Mouse (Mus musculus) neural tube, embryonic 11.5 days (tissue): ENCODE measurements around the gene 1190005I06Rik. TPM values are rescaled to one million over a fixed set of nuclear protein-coding genes. Genes with fewer than 3 reads are reported as not detected.
A peak's percentile ranks its signal among the peaks of the same experiment; 100 is the strongest.

Source experiments
- ATAC-seq: fragments of 200-750 bp; cut with Nextera tagmentation; 2 replicates; pipeline ENCODE4 v1.8.0; 2017; ENCODE audit warnings: moderate number of reproducible peaks, mild to moderate bottlenecking, moderate TSS enrichment, moderate library complexity; ENCODE audit not compliant: insufficient read depth, low FRiP score, low TSS enrichment
- DNase-seq: peaks from one replicate; pipeline ENCODE4 v3.0.0-alpha.2; 2015; ENCODE audit warnings: low spot score
- H3K27ac ChIP-seq: fragments of 300-500 bp; sonication (generic); 2 replicates; pipeline ENCODE4 v1.5.1; 2014; ENCODE audit warnings: low read depth, mild to moderate bottlenecking, low read length
- H3K27me3 ChIP-seq: fragments of 300-500 bp; sonication (generic); 2 replicates; pipeline ENCODE4 v1.6.1; 2014; ENCODE audit warnings: mild to moderate bottlenecking, low read length, mixed read lengths; ENCODE audit not compliant: control insufficient read depth, insufficient read depth
- H3K36me3 ChIP-seq: fragments of 300-500 bp; sonication (generic); 2 replicates; pipeline ENCODE4 v1.6.1; 2014; ENCODE audit warnings: mild to moderate bottlenecking, low read length, moderate library complexity, mixed read lengths; ENCODE audit not compliant: control insufficient read depth, insufficient read depth
- H3K4me1 ChIP-seq: fragments of 300-500 bp; sonication (generic); 2 replicates; pipeline ENCODE4 v1.6.1; 2014; ENCODE audit warnings: low read length, mixed read lengths; ENCODE audit not compliant: control insufficient read depth, insufficient read depth
- H3K4me2 ChIP-seq: fragments of 300-500 bp; sonication (generic); 2 replicates; pipeline ENCODE4 v1.6.1; 2014; ENCODE audit warnings: low read depth, mild to moderate bottlenecking, moderate library complexity
- H3K4me3 ChIP-seq: fragments of 300-500 bp; sonication (generic); 2 replicates; pipeline ENCODE4 v1.5.1; 2014; ENCODE audit warnings: low read depth, low read length
- H3K9ac ChIP-seq: fragments of 300-500 bp; sonication (generic); 2 replicates; pipeline ENCODE4 v1.6.1; 2014; ENCODE audit warnings: mild to moderate bottlenecking, low read length
- H3K9me3 ChIP-seq: fragments of 300-500 bp; sonication (generic); 2 replicates; pipeline ENCODE4 v1.6.1; 2016; ENCODE audit warnings: low read length; ENCODE audit not compliant: control insufficient read depth
- WGBS: fragments of 180-500 bp; shearing (Covaris S2); extraction: QIAGEN DNeasy Blood & Tissue Kit; methylation state at CpG from one replicate; pipeline ENCODE4 v1.1.7; 2014; 5-methylcytosine and 5-hydroxymethylcytosine counted together
- polyA plus RNA-seq: library from polyadenylated mRNA; unstranded; fragments of >200 nt; fragmentation: Nextera tagmentation; extraction: Ambion mirVana; gene quantifications from 2 replicates; pipeline ENCODE4 v1.2.1, GENCODE M21; 2014

The 1190005I06Rik gene
- polyA plus RNA-seq, 1 experiment from 2014 or later: 2.5 TPM

DNA sequence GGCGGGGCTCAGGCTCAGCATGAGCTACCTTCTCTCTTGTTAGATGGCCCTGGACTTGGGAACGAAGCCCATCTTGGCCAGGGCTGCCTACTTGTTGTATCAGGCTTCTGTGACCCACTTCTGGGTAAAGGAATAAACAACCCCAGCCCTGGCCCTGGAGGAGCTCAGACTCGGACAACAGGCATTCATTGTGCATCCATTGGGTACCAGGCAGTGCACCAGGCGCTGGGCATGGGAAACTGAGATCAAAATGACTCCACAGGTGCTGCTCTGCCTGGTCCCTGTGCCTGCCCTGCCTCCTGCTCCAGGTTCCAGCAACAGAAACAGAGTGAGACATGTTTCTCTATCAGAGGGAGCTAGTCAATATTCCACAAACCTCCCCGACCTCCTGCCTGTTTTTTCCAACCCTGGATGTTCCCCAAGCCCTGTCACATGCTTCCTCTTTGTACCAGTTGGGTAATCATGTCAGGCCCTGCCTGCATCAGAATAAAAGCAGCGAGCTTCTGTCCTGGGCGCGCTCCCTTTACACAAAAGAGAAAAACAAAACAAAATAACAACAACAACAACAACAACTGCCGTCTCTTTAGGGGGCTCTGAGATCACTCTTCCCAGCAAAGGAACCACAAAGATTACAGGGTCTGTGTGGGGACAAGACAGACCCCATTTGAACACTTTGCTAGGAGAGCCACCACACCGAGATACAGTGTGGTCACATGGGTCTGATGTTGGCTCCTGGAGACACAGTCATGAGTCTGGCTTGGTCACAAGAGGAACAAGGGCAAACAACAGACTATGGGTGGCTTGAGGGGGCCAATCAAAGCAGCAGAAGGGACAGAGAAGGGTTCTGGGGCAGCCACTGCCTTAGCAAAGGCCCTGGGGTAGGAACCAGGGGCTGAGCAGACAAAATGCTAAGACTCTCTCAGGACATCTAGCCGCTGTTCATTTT, 27.9 kb downstream of the 1190005I06Rik start:
- Histone ChIP-seq H3K36me3 (no peaks in the 10 kb centered on the region), H3K9ac (no peak overlapping the region), H3K27ac (no peak overlapping the region), H3K4me1 (peaks cover 4% of the 10 kb centered on the region; the same call in 1 of the 2 replicates), H3K27me3 (no peaks in the 10 kb centered on the region), H3K4me3 (no peak overlapping the region), H3K4me2 (no peak overlapping the region), H3K9me3 (no peaks in the 10 kb centered on the region)
- WGBS: 76% methylated on average over 11 of the region's 11 CpGs
- DNase-seq: no peak
- ATAC-seq: no peak

DNA sequence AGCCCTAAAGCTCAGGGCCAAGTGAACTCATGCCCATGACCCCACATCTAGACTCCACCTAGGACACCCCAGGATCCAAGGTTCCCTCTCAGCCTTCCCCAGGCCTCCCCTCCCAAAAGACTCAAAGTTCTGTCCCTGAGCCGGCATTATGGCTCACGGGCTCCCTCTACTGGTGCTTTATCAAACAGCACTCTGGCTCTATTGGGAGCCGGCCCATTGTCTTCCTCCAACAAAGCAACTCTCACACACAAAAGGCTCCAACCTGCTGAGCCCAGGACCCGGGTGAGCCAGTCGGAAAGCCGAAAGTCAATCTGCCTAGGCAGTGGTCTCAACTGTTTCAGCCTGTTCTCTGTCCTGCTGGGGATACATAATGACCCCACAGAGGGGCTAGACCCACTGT, 29.3 kb downstream of the 1190005I06Rik start:
- Histone ChIP-seq H3K4me3 (no peak overlapping the region), H3K4me2 (no peak overlapping the region), H3K36me3 (no peaks in the 10 kb centered on the region), H3K4me1 (peaks cover 4% of the 10 kb centered on the region; the same call in 1 of the 2 replicates), H3K27ac (peak overlapping the region; percentile 11; the same call in 1 of the 2 replicates), H3K27me3 (no peaks in the 10 kb centered on the region), H3K9me3 (no peaks in the 10 kb centered on the region), H3K9ac (0 out of 2 replicates have a peak overlapping the region, but pooled peaks have one; percentile 2)
- ATAC-seq: peak; percentile 72
- DNase-seq: peak; percentile 87
- 1% methylated on average over 6 of the region's 6 CpGs for WGBS

DNA sequence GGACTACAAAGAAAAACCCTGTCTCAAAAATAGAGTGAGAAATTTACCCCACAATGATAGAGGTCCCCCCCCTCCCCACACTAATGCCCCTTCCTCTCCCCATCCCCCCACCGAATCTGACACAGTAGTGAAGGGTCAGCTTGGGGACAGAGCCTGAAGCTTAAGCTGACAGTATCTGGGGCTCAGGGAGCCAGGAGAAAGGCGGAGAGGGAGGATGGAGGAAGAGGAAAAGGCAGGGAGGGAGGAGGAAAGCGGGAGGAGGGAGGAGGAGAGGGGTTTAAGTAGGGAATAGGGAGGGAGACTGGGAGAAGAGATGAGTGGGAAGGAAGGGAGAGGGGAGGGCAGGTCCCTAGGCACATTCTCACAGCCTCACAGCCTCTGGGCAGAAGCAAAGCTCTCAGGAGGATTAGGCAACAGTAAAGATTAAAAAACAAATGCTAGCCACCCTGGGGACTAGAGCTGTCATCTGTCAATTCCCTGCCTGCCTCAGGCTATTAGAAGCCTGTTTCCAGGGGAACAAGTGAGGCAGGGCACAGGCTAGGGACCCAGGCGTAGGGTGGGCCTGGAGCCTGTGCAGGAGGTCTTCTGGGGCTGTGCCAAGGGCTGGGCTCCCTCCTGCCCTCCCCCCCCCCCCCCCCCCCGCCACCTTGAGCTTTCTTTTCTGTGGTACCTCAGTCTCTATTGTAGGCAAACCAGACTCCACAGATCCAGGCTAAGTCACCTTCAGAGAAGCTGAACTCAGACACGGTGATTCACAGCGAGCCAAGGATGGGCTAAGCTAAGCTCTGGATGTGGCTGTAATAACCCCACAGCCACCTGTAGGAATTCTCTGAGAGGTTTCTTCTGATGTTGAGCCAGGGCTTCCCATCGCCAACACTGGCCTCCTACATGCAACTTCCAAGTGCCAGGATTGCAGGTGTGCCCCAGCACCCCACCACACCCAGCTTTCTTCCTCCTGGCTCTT, 30.5 kb downstream of the 1190005I06Rik start:
- Histone ChIP-seq H3K9ac (no peak overlapping the region), H3K9me3 (no peaks in the 10 kb centered on the region), H3K4me3 (no peak overlapping the region), H3K27me3 (no peaks in the 10 kb centered on the region), H3K27ac (peak overlapping the region; percentile 50; the same call in 1 of the 2 replicates), H3K4me2 (no peak overlapping the region), H3K4me1 (peaks cover 4% of the 10 kb centered on the region; the same call in 1 of the 2 replicates), H3K36me3 (no peaks in the 10 kb centered on the region)
- ATAC-seq (peak; percentile 54; the same call in 1 of the 2 replicates), DNase-seq (peak; percentile 50)
- WGBS: 40% methylated on average over 7 of the region's 8 CpGs

GRCm38 (mm10) chr8:120614491-120614890, 32.9 kb downstream of the 1190005I06Rik start:
- no peak for ATAC-seq
- Histone ChIP-seq H3K9ac (no peak overlapping the region), H3K27ac (no peak overlapping the region), H3K36me3 (no peaks in the 10 kb centered on the region), H3K4me3 (no peak overlapping the region), H3K9me3 (no peaks in the 10 kb centered on the region), H3K27me3 (no peaks in the 10 kb centered on the region), H3K4me1 (peaks cover 4% of the 10 kb centered on the region; the same call in 1 of the 2 replicates), H3K4me2 (no peak overlapping the region)
- DNase-seq: no peak
- WGBS: 94% methylated on average over 3 of the region's 3 CpGs

- H3K9ac ChIP-seq: no peak overlapping the region
- no peak overlapping the region for H3K27ac ChIP-seq
- H3K4me3 ChIP-seq: no peak overlapping the region
- H3K36me3 ChIP-seq: no peaks in the 10 kb centered on the region
- H3K27me3 ChIP-seq: no peaks in the 10 kb centered on the region
- ATAC-seq: no peak
- DNase-seq: no peak
- no peaks in the 10 kb centered on the region; the same call in 1 of the 2 replicates for H3K4me1 ChIP-seq
- no peak overlapping the region for H3K4me2 ChIP-seq
- 90% methylated on average over 6 of the region's 6 CpGs for WGBS
- no peaks in the 10 kb centered on the region for H3K9me3 ChIP-seq
Observed at GRCm38 (mm10) chr8:120610824-120611223, 36.6 kb downstream of the 1190005I06Rik start.

GRCm38 (mm10) chr8:120607885-120608284, 39.5 kb downstream of the 1190005I06Rik start:
- peak; percentile 72 for DNase-seq
- Histone ChIP-seq H3K4me3 (no peak overlapping the region), H3K27me3 (no peaks in the 10 kb centered on the region), H3K36me3 (no peaks in the 10 kb centered on the region), H3K4me1 (peaks cover under 1% of the 10 kb centered on the region; the same call in 1 of the 2 replicates), H3K4me2 (no peak overlapping the region), H3K9ac (no peak overlapping the region), H3K9me3 (no peaks in the 10 kb centered on the region), H3K27ac (no peak overlapping the region)
- no peak for ATAC-seq
- WGBS: 10% methylated on average over 7 of the region's 7 CpGs

- Histone ChIP-seq H3K4me3 (no peak overlapping the region), H3K27ac (no peak overlapping the region), H3K4me2 (no peak overlapping the region), H3K9me3 (no peaks in the 10 kb centered on the region), H3K36me3 (no peaks in the 10 kb centered on the region), H3K9ac (no peak overlapping the region), H3K4me1 (peaks cover 3% of the 10 kb centered on the region; the same call in 1 of the 2 replicates), H3K27me3 (no peaks in the 10 kb centered on the region)
- ATAC-seq: peak; percentile 27; the same call in 1 of the 2 replicates
- DNase-seq: no peak
- 83% methylated on average over 9 of the region's 9 CpGs for WGBS
Observed at GRCm38 (mm10) chr8:120607460-120607859, 40.0 kb downstream of the 1190005I06Rik start.

DNA sequence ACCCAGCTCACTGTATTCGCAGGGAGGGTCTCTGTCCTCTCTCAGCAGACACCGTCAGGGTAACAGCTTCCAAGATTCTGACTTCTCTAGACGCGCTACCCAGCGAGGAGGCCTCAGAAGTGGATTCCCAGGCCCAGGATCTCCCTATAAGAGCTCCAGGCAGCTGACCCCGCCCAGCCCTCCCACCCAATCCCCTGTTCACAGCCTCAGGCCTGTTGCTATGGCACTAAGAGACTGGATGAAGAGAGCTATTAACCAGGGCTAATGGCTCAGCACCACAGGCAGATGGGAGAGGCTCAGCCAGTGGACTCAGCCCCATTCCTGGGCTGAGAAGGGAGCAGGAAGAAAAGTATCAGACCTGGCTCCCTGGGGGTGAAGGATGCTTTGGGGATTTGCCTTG, 44.8 kb downstream of the 1190005I06Rik start:
- H3K9ac ChIP-seq: no peak overlapping the region
- WGBS: 28% methylated on average over 6 of the region's 6 CpGs
- H3K9me3 ChIP-seq: no peaks in the 10 kb centered on the region
- no peak for ATAC-seq
- H3K27ac ChIP-seq: 0 out of 2 replicates have a peak overlapping the region, but pooled peaks have one; percentile 10
- no peaks in the 10 kb centered on the region for H3K36me3 ChIP-seq
- no peak overlapping the region for H3K4me3 ChIP-seq
- H3K4me1 ChIP-seq: 0 out of 2 replicates have a peak, but pooled peaks cover 3% of the 10 kb centered on the region
- no peaks in the 10 kb centered on the region for H3K27me3 ChIP-seq
- no peak overlapping the region for H3K4me2 ChIP-seq
- peak; percentile 43 for DNase-seq
